14 mouse cellular contexts compared by ENCODE assay signal in genomic region chr8:83757084-83757607, GRCm38 (mm10).
"Had no signal": no experiment of that assay in that cellular context is flagged by ENCODE, and none has a peak within 500 bp of the region (broad histone marks: within the 10 kb centered on the region; RNA-seq: fewer than 3 reads in every experiment).

No protein-coding gene starts in this region.

- H3K36me3 ChIP-seq: limb, embryonic 12.5 days; neural tube, embryonic 13.5 days; stomach, embryonic 15.5 days had no signal

- H3K9me3 ChIP-seq: neural tube, embryonic 13.5 days; stomach, embryonic 15.5 days had no signal

- H3K4me3 ChIP-seq: layer of hippocampus, adult 2 months; limb, embryonic 12.5 days; neural tube, embryonic 13.5 days; stomach, embryonic 15.5 days had no signal

- H3K27me3 ChIP-seq: limb, embryonic 12.5 days; stomach, embryonic 15.5 days had no signal

- H3K27ac ChIP-seq: layer of hippocampus, adult 2 months; limb, embryonic 12.5 days; liver, embryonic 14.5 days; neural tube, embryonic 13.5 days; stomach, embryonic 15.5 days had no signal

- DNase-seq: kidney, postnatal 10 days; kidney, postnatal 4 days; liver; lung, adult 18-20 months; midbrain, embryonic 14.5 days; retina, postnatal 1 day; right cerebral cortex, postnatal 4 days; thymus, adult 18-20 months; thymus, postnatal 14 days had no signal

- H3K4me2 ChIP-seq: limb, embryonic 12.5 days; neural tube, embryonic 13.5 days; stomach, embryonic 15.5 days had no signal

- H3K4me1 ChIP-seq: limb, embryonic 12.5 days; neural tube, embryonic 13.5 days; stomach, embryonic 15.5 days had no signal

- H3K9ac ChIP-seq: limb, embryonic 12.5 days; liver, embryonic 14.5 days; neural tube, embryonic 13.5 days; stomach, embryonic 15.5 days had no signal
